Mouse (Mus musculus) heart, embryonic 12.5 days (tissue): ENCODE measurements at regions not wholly inside any gene's neighbourhood (a gene's known extent, or its start where the extent isn't known, plus 50 kb on each side); places are given as distances from the start of the nearest gene placed in this dataset.

ENCODE experiments used
- ATAC-seq: fragments of 200-750 bp; cut with Nextera tagmentation; 2 replicates; pipeline ENCODE4 v1.8.0; 2017; ENCODE audit warnings: moderate TSS enrichment, moderate library complexity; ENCODE audit not compliant: insufficient number of reproducible peaks, low FRiP score
- H3K27ac ChIP-seq: fragments of 300-500 bp; sonication (generic); 2 replicates; pipeline ENCODE4 v1.5.1; 2016; ENCODE audit warnings: mild to moderate bottlenecking, moderate library complexity; ENCODE audit not compliant: poor library complexity, severe bottlenecking
- H3K27me3 ChIP-seq: fragments of 300-500 bp; sonication (generic); replicated peaks from 2 replicates; pipeline ENCODE4 v1.6.1; 2016; ENCODE audit warnings: mild to moderate bottlenecking, moderate library complexity
- H3K36me3 ChIP-seq: fragments of 300-500 bp; sonication (generic); 2 replicates; pipeline ENCODE4 v1.6.1; 2016; ENCODE audit warnings: mild to moderate bottlenecking, moderate library complexity
- H3K4me1 ChIP-seq: fragments of 300-500 bp; sonication (generic); replicated peaks from 2 replicates; pipeline ENCODE4 v1.6.1; 2016; ENCODE audit warnings: mild to moderate bottlenecking
- H3K4me2 ChIP-seq: fragments of 300-500 bp; sonication (generic); 2 replicates; pipeline ENCODE4 v1.6.1; 2016; ENCODE audit warnings: mild to moderate bottlenecking, moderate library complexity
- H3K4me3 ChIP-seq: fragments of 300-500 bp; sonication (generic); 2 replicates; pipeline ENCODE4 v1.5.1; 2016; ENCODE audit warnings: mild to moderate bottlenecking
- H3K9ac ChIP-seq: fragments of 300-500 bp; sonication (generic); 2 replicates; pipeline ENCODE4 v1.6.1; 2016; ENCODE audit warnings: mild to moderate bottlenecking, moderate library complexity
- H3K9me3 ChIP-seq: fragments of 300-500 bp; sonication (generic); replicated peaks from 2 replicates; pipeline ENCODE4 v1.6.1; 2016; ENCODE audit warnings: mild to moderate bottlenecking, moderate library complexity
- WGBS: fragments of 180-500 bp; shearing (Covaris S2); methylation state at CpG from one replicate; pipeline ENCODE4 v1.1.7; 2016; 5-methylcytosine and 5-hydroxymethylcytosine counted together

DNA sequence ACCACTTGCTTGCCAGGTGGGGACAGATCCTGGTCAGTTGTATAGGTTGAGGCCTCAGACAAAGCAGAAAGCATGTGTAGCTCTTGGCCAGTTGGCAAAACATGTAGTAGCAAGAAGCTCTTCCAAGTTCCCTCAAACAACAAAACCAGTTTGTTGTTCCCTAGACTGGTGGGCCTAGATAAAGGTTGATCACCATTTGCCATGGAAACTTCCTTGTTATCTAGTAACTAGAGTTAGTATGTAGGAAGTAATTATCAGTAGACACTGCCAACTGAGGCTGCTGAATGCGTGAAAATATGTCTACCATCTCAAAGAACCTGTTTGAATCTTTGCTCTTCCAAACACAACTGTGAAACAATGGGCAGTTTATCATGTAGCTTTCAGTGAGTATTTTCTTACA is 1098.7 kb downstream of the Pcdh18 start:
- no peak overlapping the region for H3K4me2 ChIP-seq
- no peak overlapping the region for H3K9ac ChIP-seq
- H3K4me1 ChIP-seq = peaks cover 3% of the 10 kb centered on the region; the same call in 1 of the 2 replicates
- ATAC-seq = no peak
- no peaks in the 10 kb centered on the region for H3K36me3 ChIP-seq
- H3K27ac ChIP-seq = 0 out of 2 replicates have a peak overlapping the region, but pooled peaks have one; percentile 47
- 31% methylated on average over 1 of the region's 1 CpGs for WGBS
- H3K27me3 ChIP-seq = no peaks in the 10 kb centered on the region
- no peaks in the 10 kb centered on the region for H3K9me3 ChIP-seq
- H3K4me3 ChIP-seq = no peak overlapping the region

DNA sequence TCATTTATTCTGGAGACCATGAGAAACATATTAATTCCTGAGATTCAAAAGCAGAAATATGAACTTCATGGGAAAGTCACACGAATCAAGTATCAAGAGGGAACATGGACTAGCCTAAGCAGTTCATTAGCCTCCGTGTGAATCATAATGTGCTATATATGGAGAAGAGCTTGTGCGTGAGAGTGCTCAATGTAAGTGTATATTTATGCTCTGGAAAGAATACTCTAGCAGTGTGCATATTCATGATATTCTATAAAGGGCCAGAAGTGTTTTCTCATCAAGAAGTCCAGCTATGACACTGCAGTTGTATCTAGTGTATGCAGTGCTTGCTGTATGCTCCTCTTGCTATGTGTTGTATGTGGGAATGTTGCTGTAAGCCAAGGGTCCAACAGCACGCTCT is 1102.0 kb downstream of the Pcdh18 start:
- Histone ChIP-seq H3K27me3 (no peaks in the 10 kb centered on the region), H3K4me1 (peaks cover 3% of the 10 kb centered on the region; the same call in 1 of the 2 replicates), H3K27ac (no peak overlapping the region), H3K9ac (no peak overlapping the region), H3K4me2 (no peak overlapping the region), H3K36me3 (no peaks in the 10 kb centered on the region), H3K4me3 (no peak overlapping the region), H3K9me3 (no peaks in the 10 kb centered on the region)
- WGBS = 73% methylated on average over 4 of the region's 4 CpGs
- no peak for ATAC-seq

DNA sequence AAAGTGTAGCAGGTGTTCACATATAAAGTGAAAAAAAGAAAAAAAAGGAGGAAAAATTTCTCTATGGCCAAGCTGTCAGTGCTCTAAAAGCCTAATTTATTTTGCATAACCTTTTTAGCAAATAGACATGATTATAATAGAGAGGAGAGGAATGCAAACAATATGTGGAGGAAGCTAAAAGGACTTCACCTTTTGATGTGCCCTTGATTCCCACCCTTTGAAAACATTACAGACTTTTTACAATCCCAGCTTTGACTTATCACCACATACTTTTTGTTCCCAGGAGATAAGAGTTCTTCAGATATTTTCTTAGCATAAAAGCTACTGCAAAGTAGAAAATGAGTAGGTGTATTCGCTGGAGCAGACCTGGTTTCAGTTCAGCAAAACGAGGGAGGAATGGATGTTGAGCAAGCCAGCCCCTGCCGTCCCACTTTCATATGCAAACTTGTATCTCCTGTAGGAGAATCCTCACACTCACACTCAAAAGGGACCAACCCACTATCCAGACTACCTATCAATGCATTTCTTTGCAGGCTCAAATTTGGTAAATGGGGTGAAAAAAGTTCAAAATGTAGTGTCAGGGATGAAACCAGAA is 1125.1 kb downstream of the Pcdh18 start:
- Histone ChIP-seq H3K27me3 (no peaks in the 10 kb centered on the region), H3K9me3 (no peaks in the 10 kb centered on the region), H3K9ac (no peak overlapping the region), H3K36me3 (no peaks in the 10 kb centered on the region), H3K27ac (no peak overlapping the region), H3K4me3 (no peak overlapping the region), H3K4me2 (no peak overlapping the region), H3K4me1 (no peaks in the 10 kb centered on the region)
- ATAC-seq = no peak
- WGBS = 38% methylated on average over 3 of the region's 3 CpGs

DNA sequence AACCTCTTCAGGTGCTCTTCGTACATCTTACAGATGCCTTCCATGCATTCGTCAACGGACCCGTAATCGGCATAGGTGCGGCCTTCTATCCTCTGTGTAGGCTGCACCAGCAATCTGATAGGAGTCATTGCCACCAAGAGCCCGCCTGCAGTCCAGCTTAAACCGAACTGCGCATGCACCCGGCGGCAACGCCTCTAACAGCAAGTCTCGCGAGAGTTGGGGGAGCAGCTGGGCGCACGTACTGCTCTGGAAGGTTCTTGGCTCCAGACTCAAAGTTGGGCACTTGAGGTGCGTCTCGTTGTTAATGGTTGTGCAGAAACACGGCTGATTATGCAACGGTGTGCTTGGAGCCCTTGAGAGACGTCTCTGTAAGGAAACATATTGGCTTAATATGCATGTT is 1148.2 kb downstream of the Pcdh18 start:
- H3K4me1 ChIP-seq = no peaks in the 10 kb centered on the region
- no peak overlapping the region for H3K4me3 ChIP-seq
- no peak overlapping the region for H3K27ac ChIP-seq
- no peaks in the 10 kb centered on the region for H3K9me3 ChIP-seq
- WGBS = 91% methylated on average over 21 of the region's 21 CpGs
- no peak overlapping the region for H3K9ac ChIP-seq
- no peak for ATAC-seq
- H3K36me3 ChIP-seq = no peaks in the 10 kb centered on the region
- no peaks in the 10 kb centered on the region for H3K27me3 ChIP-seq
- H3K4me2 ChIP-seq = no peak overlapping the region

DNA sequence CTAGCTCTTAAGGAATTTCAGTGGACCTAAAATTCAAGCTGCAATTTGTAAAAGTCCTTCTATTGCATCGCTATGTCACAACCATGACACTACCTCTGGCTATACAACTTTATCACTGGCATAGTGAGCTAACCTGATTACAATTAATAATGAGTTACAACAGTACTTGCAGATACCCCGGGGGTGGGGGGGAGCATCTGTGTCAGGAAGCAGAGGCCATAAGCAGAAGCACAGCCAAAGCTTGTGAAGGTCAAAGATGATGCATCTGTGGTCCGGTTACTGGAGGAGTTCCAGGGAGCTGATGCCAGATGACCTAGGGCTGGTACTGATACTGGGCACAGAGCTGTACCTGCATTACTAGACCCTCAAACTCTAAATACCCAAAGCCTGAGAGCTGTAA is 1152.3 kb downstream of the Pcdh18 start:
- Histone ChIP-seq H3K4me2 (no peak overlapping the region), H3K4me3 (no peak overlapping the region), H3K4me1 (no peaks in the 10 kb centered on the region), H3K36me3 (no peaks in the 10 kb centered on the region), H3K9ac (no peak overlapping the region), H3K9me3 (no peaks in the 10 kb centered on the region), H3K27ac (no peak overlapping the region), H3K27me3 (no peaks in the 10 kb centered on the region)
- WGBS = 77% methylated on average over 3 of the region's 3 CpGs
- no peak for ATAC-seq

DNA sequence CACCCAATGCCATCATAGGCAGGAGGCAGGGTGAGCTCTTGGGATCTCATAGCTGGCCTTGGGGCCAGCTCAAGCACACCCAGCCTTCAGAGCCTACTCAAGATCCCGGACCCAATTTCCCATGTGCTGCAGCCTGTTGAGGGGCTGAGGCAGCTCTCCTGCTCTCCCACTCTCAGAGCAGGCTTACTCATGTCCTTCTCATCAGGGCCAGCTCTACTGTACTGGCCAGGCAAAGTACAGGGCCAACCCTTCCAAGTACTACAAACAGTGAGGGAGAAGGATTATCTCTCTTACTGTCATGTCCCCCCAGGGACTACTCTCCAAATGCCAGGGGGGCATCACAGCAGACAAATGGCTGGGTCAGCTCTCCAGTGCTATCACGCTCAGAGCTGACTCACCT is 1169.8 kb downstream of the Pcdh18 start:
- H3K4me1 ChIP-seq = peaks cover 9% of the 10 kb centered on the region
- no peaks in the 10 kb centered on the region for H3K9me3 ChIP-seq
- no peaks in the 10 kb centered on the region for H3K36me3 ChIP-seq
- H3K4me3 ChIP-seq = no peak overlapping the region
- no peak overlapping the region for H3K9ac ChIP-seq
- no peak for ATAC-seq
- no peak overlapping the region for H3K4me2 ChIP-seq
- H3K27me3 ChIP-seq = no peaks in the 10 kb centered on the region
- H3K27ac ChIP-seq = no peak overlapping the region
- WGBS = 81% methylated on average over 2 of the region's 2 CpGs

DNA sequence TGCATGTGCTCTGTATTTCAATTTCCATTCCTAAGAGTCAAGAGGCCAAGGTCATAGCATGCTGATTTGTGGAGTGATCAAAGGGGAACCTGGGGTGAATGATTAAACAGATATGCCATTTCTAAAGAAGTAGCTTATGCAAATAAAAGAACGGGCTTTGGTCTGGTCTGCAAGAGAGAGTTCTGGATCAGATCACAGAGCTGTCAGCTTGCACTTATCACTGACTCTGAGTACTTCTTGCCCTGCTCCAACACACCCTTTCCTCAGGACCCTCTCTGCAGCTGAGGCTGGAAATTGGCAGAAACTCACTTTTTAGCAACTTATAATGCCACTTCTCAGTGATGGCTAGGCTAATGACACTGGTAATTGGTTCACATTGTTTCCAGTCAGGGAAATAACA is 1171.0 kb downstream of the Pcdh18 start:
- WGBS = 0% methylated on average over 1 of the region's 1 CpGs
- 0 out of 2 replicates have a peak, but pooled peaks have one; percentile 57 for ATAC-seq
- H3K27ac ChIP-seq = no peak overlapping the region
- no peaks in the 10 kb centered on the region for H3K9me3 ChIP-seq
- no peak overlapping the region for H3K4me3 ChIP-seq
- H3K4me2 ChIP-seq = peak overlapping the region; percentile 7; the same call in 1 of the 2 replicates
- H3K36me3 ChIP-seq = no peaks in the 10 kb centered on the region
- no peaks in the 10 kb centered on the region for H3K27me3 ChIP-seq
- H3K9ac ChIP-seq = no peak overlapping the region
- H3K4me1 ChIP-seq = peaks cover 9% of the 10 kb centered on the region

DNA sequence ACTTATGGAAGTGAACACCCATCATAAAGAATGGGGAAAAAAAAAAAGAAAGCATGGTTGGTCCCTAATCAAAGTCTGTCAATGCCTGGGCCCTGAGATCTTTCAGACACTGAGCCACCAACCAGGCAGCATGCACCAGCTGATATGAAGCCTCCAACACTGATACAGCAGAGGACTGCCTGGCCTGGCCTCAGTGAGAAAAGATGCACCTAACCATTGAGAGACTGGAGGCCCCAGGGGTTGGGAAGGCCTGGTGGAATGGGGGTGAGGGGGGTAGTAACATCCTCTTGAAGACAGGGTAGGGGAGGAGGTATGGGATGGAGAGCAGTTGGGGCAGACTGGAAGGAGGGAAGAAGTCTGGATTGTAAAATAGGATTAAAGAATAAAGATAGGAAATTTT is 1172.8 kb downstream of the Pcdh18 start:
- no peaks in the 10 kb centered on the region for H3K27me3 ChIP-seq
- H3K9me3 ChIP-seq = no peaks in the 10 kb centered on the region
- no peak overlapping the region for H3K9ac ChIP-seq
- no peak overlapping the region for H3K4me2 ChIP-seq
- no peak for ATAC-seq
- no peaks in the 10 kb centered on the region for H3K36me3 ChIP-seq
- H3K27ac ChIP-seq = no peak overlapping the region
- H3K4me3 ChIP-seq = no peak overlapping the region
- H3K4me1 ChIP-seq = peaks cover 9% of the 10 kb centered on the region

DNA sequence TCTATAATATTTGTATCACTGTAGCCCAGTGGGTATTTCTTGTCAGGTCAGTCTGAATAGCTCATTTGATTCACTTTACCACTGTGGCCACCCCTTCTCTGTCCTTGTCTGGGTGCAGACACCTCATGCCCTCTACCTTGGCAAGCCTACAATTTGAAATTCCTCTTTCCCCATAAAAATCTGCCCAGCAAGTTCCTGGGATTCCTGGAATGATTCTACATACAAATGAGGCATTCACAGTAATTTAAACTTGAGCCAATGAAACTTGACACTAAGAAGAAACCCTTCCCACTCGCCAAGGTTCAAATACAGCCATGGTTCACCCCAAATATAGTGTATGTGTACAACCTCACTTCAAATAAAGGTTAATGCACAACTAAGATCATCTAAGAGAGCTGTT is 1174.6 kb downstream of the Pcdh18 start:
- H3K9ac ChIP-seq = no peak overlapping the region
- no peak overlapping the region for H3K4me3 ChIP-seq
- no peak overlapping the region for H3K4me2 ChIP-seq
- H3K36me3 ChIP-seq = no peaks in the 10 kb centered on the region
- no peaks in the 10 kb centered on the region for H3K27me3 ChIP-seq
- peaks cover 9% of the 10 kb centered on the region for H3K4me1 ChIP-seq
- no peaks in the 10 kb centered on the region for H3K9me3 ChIP-seq
- no peak for ATAC-seq
- 63% methylated on average over 1 of the region's 1 CpGs for WGBS
- H3K27ac ChIP-seq = no peak overlapping the region

DNA sequence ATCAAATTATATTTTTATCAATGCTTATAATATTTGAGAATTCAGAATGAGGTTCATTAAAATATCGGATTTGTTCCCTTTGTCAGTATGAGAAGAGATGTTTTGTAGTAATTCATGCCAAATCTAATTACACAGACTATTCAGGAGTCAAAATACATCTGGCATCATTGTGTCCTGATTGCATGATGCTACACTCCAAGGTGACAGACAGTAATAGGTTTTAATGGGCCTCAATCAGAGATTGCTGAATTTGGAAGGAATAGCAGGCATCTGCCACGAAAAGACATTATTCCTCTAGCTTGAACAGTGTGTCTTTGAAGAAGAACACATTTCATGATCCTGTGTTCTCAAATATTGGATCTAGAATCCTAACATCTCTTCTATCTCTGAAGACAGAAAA is 1177.2 kb downstream of the Pcdh18 start:
- no peak for ATAC-seq
- H3K4me1 ChIP-seq = no peaks in the 10 kb centered on the region
- H3K4me3 ChIP-seq = no peak overlapping the region
- no peaks in the 10 kb centered on the region for H3K27me3 ChIP-seq
- no peak overlapping the region for H3K27ac ChIP-seq
- H3K36me3 ChIP-seq = no peaks in the 10 kb centered on the region
- 82% methylated on average over 2 of the region's 2 CpGs for WGBS
- no peak overlapping the region for H3K9ac ChIP-seq
- H3K4me2 ChIP-seq = no peak overlapping the region
- no peaks in the 10 kb centered on the region for H3K9me3 ChIP-seq

DNA sequence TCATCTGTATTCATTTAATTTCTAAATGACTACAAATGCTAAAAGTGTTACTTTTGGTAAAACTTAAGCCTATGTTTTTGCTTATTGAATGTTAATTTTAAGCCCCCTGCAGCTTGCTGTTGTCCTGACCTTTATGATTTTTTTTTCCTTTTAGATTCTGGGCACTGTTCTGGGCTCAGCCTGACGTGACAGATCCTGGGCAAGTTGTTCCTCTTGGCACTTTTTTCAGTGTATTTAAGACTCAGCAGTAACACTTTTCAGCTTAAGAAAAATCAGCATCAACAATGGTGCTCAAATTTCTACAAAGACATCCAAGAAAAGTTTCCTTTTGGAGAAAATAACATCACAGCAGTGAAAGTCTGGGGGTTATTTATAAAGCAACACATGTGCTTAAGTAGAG is 1177.9 kb downstream of the Pcdh18 start:
- Histone ChIP-seq H3K4me1 (no peaks in the 10 kb centered on the region), H3K27me3 (no peaks in the 10 kb centered on the region), H3K4me3 (no peak overlapping the region), H3K4me2 (no peak overlapping the region), H3K36me3 (no peaks in the 10 kb centered on the region), H3K27ac (no peak overlapping the region), H3K9ac (no peak overlapping the region), H3K9me3 (no peaks in the 10 kb centered on the region)
- ATAC-seq = no peak
- WGBS = 63% methylated on average over 1 of the region's 1 CpGs

DNA sequence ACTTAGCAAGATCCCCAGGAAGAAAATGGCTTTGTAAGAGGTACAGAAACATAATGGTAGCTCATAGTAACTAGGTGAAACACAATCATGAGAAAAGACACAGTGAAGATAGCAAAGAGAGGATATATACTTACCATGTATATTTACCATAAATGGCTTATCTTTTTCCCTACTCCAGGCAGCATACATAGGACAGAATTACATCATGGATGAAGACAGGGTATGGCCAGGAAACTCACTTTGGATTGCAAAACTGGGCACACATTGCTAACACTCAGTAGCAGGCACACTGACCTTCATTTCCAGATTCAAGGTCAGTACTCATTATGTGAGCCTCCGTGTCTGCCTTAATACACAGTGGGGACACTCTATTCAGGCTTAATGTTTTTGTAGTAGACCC is 1210.5 kb downstream of the Pcdh18 start:
- Histone ChIP-seq H3K27me3 (no peaks in the 10 kb centered on the region), H3K9me3 (no peaks in the 10 kb centered on the region), H3K4me2 (no peak overlapping the region), H3K4me3 (no peak overlapping the region), H3K27ac (no peak overlapping the region), H3K4me1 (no peaks in the 10 kb centered on the region), H3K36me3 (no peaks in the 10 kb centered on the region), H3K9ac (no peak overlapping the region)
- no peak for ATAC-seq
- 80% methylated on average over 1 of the region's 1 CpGs for WGBS
